In the genomic region with DNA sequence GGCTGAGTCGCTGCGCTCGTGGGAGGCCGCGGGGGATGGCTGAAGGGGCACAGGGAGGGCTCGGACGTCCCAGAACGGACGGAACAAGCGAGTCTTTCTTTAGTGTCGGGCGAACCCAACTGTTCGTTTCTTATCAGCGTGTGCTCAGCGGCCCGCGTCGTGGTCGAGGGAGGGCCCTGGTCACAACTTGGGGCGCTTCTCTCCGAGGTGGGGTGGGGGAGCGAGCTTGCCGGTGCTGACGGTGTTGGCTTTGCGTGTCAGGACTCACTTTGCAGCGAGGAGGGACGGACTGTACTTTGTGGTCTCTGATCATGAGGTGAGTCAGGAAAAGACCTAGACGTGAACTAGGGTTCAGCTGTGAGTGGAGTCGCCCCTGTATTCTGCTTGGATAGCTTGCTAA, we compare ENCODE assay signal across 8 mouse cellular contexts. TPM values are rescaled to one million over a fixed set of nuclear protein-coding genes. Genes with fewer than 3 reads are reported as not detected.
A peak's percentile ranks its signal among the peaks of the same experiment; 100 is the strongest.
DNase-seq lines count a peak whose midpoint lies in the region; ATAC-seq and TF ChIP-seq lines count a peak whose summit lies in the region.

No protein-coding gene starts in this region.

- peak overlapping the region; percentile 55 for H3K9ac ChIP-seq in ES-Bruce4 (ENCODE audit: low read depth, poor library complexity, severe bottlenecking)

- H3K9me3 ChIP-seq in ES-Bruce4 (replicated peaks; ENCODE audit: control insufficient read depth, insufficient read depth, low read length, poor library complexity, severe bottlenecking) = no peaks in the 10 kb centered on the region
- H3K9me3 ChIP-seq in heart, embryonic 10.5 days = no peaks in the 10 kb centered on the region

- WGBS in heart, embryonic 10.5 days = under 1% methylated on average over 29 of the region's 29 CpGs

- no peak for TF ChIP-seq CTCF in ES-Bruce4 (IDR thresholded peaks at IDR 0.05; ENCODE audit: low read depth, low read length)

- no peak for TF ChIP-seq POLR2A in ES-Bruce4 (IDR thresholded peaks at IDR 0.05; ENCODE audit: insufficient read depth, low read length)

- TF ChIP-seq EP300 in ES-Bruce4 (IDR thresholded peaks at IDR 0.05; ENCODE audit: insufficient read depth, low read depth, low read length) = no peak

- no peaks in the 10 kb centered on the region for H3K4me1 ChIP-seq in ES-Bruce4 (ENCODE audit: control insufficient read depth, insufficient read depth, low read length)
- H3K4me1 ChIP-seq in heart, embryonic 10.5 days = peaks cover 7% of the 10 kb centered on the region; the same call in 1 of the 2 replicates

- ATAC-seq in cerebellum, adult (ENCODE audit: insufficient number of reproducible peaks, low FRiP score, low TSS enrichment) = peak; percentile 17

- no peak for DNase-seq in cerebellum, postnatal 25 days
- DNase-seq in embryo, embryonic 11.5 days (ENCODE audit: low read depth, low spot score) = peak; percentile 23
- peak; percentile 89 for DNase-seq in heart, embryonic 10.5 days (ENCODE audit: low spot score)
- DNase-seq in kidney, postnatal 10 days = peak; percentile 64
- DNase-seq in lung, postnatal 10 days = peak; percentile 62
- peak; percentile 47 for DNase-seq in right cerebral cortex, postnatal 4 days

- H3K36me3 ChIP-seq in ES-Bruce4 (ENCODE audit: control insufficient read depth, insufficient read depth, low read length, poor library complexity, severe bottlenecking) = no peaks in the 10 kb centered on the region
- H3K36me3 ChIP-seq in heart, embryonic 10.5 days = peaks cover 12% of the 10 kb centered on the region

- no peak overlapping the region for H3K27ac ChIP-seq in ES-Bruce4 (ENCODE audit: insufficient read depth, low read length)
- peak overlapping the region; percentile 92 for H3K27ac ChIP-seq in heart, embryonic 10.5 days

- peak overlapping the region; percentile 86 for H3K4me3 ChIP-seq in ES-Bruce4 (ENCODE audit: low read depth, low read length)
- H3K4me3 ChIP-seq in heart, embryonic 10.5 days = peak overlapping the region; percentile 91

- no peaks in the 10 kb centered on the region for H3K27me3 ChIP-seq in ES-Bruce4 (ENCODE audit: control insufficient read depth, insufficient read depth, low read length, poor library complexity, severe bottlenecking)
- no peaks in the 10 kb centered on the region for H3K27me3 ChIP-seq in heart, embryonic 10.5 days (ENCODE audit: insufficient read depth, poor library complexity, severe bottlenecking)

RNA-seq across cellular contexts. Expression of gene B3galnt2, which starts 0.7 kb away (rescaled TPM):
- polyA plus RNA-seq in ES-Bruce4 (2011; ENCODE audit: insufficient read depth, insufficient read length, low read depth, missing spikeins) = 41.5 and 46.2 TPM in 2 replicates
- 31.0 and 38.7 TPM in 2 replicates for polyA plus RNA-seq in heart, embryonic 10.5 days (2016; fragmentation: Nextera tagmentation; extraction: Ambion mirVana)

Comparison
In these comparisons a context has a peak if more than half of its experiments do, and no peak if none do; other contexts are left out.
1. DNase-seq: peak in embryo, embryonic 11.5 days (single experiment), heart, embryonic 10.5 days (single experiment), kidney, postnatal 10 days (single experiment), lung, postnatal 10 days (single experiment) and right cerebral cortex, postnatal 4 days (single experiment); none in cerebellum, postnatal 25 days (0 of 2).